Mouse (Mus musculus) gastrocnemius, postnatal 4 days (tissue): ENCODE results near the gene Slc6a9. TPM values are rescaled to one million over a fixed set of nuclear protein-coding genes. Genes with fewer than 3 reads are reported as not detected.

Experiments
- DNase-seq, 2 experiments: peaks; one replicate each; pipeline ENCODE4 v3.0.0; 2021 to 2022; ENCODE audit warnings: low spot score in 2 of 2, mixed read lengths in 2 of 2
- total RNA-seq, 2 experiments: library from RNA; stranded (reverse); gene quantifications; 2 replicates each; pipeline ENCODE4 v1.2.3; 2021

Gene Slc6a9
- total RNA-seq, 2 experiments from 2014 or later: 6.1 to 6.9 TPM

DNA sequence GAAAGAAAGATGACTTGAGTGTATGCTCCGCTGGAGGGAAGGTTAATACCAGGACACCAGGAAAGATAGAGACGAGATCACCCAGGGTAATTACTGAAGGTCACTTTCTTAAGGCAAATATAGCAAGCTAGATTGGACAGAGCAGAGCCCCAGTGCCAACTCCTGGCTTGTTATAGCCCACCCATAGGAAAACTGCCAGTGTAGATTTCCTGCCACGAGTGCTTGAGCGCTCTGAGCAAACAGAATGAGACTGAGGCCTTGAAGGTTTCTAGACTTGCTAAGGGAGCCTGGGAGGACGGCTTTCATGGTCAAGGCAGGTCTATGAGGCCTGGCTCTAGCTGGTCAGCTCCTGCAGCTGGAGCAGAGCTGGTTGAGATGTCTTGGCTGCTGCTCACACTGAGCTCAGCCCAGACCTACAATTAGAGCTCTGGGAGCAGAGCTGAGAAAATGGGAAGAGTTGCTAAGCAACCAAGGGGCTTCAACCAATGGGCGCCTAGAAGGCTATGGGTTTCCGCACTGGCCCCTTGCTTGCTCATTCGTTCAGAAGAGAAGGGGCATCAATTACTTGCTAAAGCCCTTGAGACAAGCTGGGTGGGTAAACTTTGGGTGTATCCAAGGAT lies 74.6 kb downstream of the Slc6a9 start:
- no peak for DNase-seq

DNA sequence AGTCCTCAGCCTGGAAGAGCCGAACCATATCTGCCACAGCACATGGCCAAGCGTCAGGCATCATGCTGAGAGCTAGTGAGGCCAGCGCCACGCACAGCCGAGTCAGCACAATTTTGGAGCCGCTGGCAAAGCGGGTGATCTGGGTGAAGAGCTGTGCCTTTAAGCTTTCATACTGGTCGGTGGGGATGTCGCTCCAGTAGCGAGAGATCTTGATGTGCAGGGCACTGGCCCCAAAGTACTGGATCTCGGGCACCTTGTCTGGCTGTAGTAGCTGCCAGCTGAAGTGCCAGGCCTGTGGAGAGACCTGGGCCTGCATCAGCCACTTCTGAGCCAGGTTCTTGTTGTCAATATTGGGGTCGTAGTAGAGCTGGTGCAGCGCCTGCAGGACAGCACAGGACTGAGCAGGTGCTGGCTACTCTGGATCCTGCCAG lies 77.8 kb downstream of the Slc6a9 start:
- DNase-seq: no peak

DNA sequence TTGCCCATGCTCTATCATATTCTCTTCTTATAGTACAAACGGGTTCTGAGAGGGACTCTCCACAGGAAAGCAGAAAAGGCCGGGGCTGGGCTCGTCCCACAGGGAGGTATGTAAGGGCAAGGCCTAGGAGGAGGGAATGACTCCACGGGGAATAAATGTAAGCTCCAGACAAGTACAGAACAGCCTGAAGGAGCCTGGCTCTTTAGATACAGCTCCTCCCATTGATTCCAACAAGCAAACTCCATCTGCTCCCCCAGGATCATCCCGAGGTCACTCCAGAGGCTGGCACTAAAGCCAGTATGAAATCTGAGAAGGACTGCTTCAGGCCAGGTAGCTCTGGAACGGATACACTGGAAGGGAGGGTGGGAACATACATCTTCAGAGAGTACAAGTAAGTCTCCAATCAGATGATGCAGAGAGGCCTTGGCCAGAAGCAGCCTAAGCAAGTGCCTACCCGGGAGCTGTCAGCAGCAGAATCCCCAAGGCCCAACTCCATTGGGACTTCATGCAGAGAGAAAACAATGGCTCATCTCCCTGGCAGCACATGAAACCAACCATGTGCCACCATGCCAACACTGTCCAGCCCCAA lies 78.5 kb downstream of the Slc6a9 start:
- DNase-seq: no peak

DNA sequence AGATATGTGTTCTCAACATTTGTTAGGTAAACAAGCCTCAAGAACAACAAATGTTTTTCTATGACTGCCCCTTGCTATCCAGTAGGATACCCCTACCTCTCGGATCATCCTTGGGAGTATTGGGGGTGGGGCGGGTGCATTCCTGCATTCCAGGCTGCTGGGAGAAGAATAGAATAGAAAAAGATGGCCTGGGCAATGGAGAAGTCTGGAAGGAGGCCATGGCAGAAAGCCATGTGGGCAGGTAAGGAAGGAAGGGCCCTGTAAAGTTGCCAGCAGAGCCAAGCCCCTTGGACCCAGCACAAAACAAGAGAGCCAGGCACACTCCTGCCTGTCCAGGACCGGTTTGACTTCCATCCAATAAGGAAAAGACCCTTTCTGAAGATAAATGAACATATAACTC lies 79.1 kb downstream of the Slc6a9 start:
- DNase-seq: no peak

DNA sequence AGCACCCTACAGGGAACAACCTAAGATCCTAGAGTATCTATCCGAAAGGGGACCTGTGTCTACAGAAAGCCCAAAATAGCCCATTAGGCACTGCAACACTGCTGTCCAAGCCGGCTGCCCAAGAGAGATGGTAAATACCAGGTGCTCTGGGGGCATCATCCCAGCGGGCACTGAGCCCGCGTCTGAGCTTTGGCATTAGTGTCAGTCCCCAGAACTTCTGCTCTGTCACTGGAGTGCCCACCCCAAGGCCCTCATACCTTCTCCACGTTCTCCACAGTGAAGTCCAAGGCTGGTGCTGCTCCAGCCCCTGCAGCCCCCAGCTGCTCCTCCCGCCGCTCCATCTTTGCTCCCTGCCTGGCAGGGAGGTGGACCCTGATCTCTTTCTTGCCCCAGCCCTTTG lies 79.7 kb downstream of the Slc6a9 start:
- peak in 1 of 2 experiments; percentile 42 for DNase-seq

GRCm38 (mm10) chr4:117914591-117915442 lies 80.5 kb downstream of the Slc6a9 start, which contains the start of gene Ipo13:
Ipo13 (minus strand) TSS chr4:117914999.
- DNase-seq: peak; percentile 81 to 92

DNA sequence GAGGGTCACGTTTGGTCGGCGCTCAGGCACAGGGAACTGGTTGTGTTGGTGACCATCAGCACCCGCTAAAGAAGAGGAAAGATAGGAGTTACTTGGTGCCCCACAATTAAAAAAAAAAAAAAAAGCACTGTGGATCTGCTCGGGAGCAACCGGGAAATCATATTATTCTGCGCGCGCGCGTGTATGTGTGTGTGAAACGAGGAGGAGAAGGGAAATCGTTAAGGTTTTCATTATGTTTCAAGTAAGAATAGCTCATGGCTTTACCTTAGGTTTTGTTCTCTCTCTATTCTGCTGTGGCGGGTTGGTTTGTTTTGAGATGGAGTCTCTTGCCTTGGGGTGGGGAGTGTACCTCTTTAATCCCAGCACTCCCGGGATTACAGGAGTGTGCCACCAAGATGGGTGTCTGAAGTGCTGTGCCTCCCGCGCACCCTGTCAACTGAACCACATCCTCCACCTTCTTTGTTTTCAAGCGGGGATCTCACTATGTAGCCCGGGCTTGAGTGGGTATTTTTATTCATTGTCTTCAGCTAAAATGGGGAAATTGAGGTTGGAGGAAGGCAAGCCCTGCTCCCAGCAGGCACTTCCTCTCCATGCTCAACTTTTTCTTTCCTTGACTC lies 81.3 kb downstream of the Slc6a9 start:
- no peak for DNase-seq

GRCm38 (mm10) chr4:117916386-117916785 lies 82.1 kb downstream of the Slc6a9 start:
- DNase-seq: no peak

DNA sequence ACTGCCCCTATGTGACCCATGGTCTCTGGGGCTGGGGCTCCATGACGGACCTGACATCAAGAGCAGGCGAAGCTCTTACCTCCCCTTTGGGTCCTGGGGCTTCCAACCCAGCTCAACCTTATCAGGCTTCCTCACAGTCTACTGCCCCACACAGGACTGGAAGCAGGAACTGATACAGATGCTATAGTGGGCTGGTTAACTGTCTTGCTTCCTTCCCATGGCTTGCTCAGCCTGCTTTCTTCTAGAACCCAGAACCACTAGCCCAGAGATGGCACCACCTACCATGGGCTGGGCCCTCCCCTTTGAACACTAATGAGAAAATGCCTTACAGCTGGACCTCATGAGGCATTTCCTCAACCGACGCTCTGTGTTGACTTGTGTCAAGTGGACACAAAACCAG lies 83.1 kb downstream of the Slc6a9 start:
- no peak for DNase-seq

GRCm38 (mm10) chr4:117917847-117918246 lies 83.5 kb downstream of the Slc6a9 start:
- DNase-seq: no peak

- no peak for DNase-seq
These were observed 84.0 kb downstream of the Slc6a9 start for GRCm38 (mm10) chr4:117918261-117918660.

DNA sequence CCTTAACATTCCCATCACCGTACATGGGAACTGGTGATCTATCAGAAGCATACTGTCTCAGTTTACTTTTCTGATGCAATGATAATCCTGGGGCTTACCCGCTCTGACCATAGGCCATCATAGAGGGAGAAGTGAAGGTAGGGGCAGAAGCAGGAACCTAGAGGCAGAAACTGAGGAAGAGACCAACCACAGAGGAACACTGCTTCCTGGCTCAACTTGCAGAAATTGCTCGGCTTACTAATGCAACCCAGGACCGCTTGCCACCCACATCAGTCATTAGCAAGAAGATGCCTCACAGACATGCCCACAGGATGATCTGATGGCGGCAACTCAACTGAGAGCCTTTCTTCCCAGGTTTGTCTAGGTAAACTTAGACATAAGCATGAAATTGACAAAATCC lies 84.5 kb downstream of the Slc6a9 start:
- no peak for DNase-seq

GRCm38 (mm10) chr4:117921358-117921757 lies 87.1 kb downstream of the Slc6a9 start:
- DNase-seq: no peak

DNA sequence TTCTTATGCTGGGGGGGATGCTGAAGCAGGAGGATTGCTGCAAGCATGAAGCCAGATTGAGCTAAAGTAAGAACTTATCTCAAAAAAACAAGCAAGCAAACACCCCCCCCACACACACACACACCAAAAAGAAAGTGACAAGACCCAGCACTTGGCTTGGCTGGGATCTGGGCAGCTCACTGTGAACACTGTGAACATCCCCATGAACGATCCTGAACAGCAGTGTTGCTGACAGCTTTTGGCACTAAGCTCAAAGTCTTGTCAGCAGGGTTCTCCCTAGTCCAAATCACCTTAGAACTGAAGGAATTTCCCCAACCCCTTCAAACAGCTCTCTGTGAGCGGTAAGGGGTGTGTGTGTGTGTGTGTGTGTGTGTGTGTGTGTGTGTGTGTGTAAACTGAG lies 89.1 kb downstream of the Slc6a9 start:
- no peak for DNase-seq

Other genes with a start within 250 kb of the Slc6a9 start
- gene Dmap1, start 152.2 kb upstream of the Slc6a9 start, total RNA-seq: 10 to 100 TPM; 25.7 to 29.5 TPM
- gene Gm12845, start 110.1 kb upstream of the Slc6a9 start, total RNA-seq: not detected
- gene Klf17, start 68.9 kb upstream of the Slc6a9 start, total RNA-seq: not detected
- gene Ccdc24, start 38.1 kb downstream of the Slc6a9 start, total RNA-seq: under 1 TPM; 0.59 to 0.91 TPM
- 10 to 100 TPM; 25.7 to 27.4 TPM for gene B4galt2, start 49.0 kb downstream of the Slc6a9 start, total RNA-seq
- 10 to 100 TPM; 67.0 to 70.8 TPM for gene Atp6v0b, start 52.8 kb downstream of the Slc6a9 start, total RNA-seq
- gene Dph2, start 57.5 kb downstream of the Slc6a9 start, total RNA-seq: 1 to 10 TPM; 4.6 to 5.3 TPM
- gene Ipo13, start 80.5 kb downstream of the Slc6a9 start, total RNA-seq: 100 to 1,000 TPM; 124 to 135 TPM
- gene Artn, start 95.3 kb downstream of the Slc6a9 start, total RNA-seq: 1 to 10 TPM; 1.4 to 2.0 TPM